Mouse (Mus musculus) left cerebral cortex, adult 9 months (tissue): ENCODE data around the gene Pde11a.

Source experiments
- DNase-seq, 2 experiments: peaks; one replicate each; pipeline ENCODE4 v3.0.0; 2022; ENCODE audit warnings: low spot score in 2 of 2

Gene Pde11a

DNA sequence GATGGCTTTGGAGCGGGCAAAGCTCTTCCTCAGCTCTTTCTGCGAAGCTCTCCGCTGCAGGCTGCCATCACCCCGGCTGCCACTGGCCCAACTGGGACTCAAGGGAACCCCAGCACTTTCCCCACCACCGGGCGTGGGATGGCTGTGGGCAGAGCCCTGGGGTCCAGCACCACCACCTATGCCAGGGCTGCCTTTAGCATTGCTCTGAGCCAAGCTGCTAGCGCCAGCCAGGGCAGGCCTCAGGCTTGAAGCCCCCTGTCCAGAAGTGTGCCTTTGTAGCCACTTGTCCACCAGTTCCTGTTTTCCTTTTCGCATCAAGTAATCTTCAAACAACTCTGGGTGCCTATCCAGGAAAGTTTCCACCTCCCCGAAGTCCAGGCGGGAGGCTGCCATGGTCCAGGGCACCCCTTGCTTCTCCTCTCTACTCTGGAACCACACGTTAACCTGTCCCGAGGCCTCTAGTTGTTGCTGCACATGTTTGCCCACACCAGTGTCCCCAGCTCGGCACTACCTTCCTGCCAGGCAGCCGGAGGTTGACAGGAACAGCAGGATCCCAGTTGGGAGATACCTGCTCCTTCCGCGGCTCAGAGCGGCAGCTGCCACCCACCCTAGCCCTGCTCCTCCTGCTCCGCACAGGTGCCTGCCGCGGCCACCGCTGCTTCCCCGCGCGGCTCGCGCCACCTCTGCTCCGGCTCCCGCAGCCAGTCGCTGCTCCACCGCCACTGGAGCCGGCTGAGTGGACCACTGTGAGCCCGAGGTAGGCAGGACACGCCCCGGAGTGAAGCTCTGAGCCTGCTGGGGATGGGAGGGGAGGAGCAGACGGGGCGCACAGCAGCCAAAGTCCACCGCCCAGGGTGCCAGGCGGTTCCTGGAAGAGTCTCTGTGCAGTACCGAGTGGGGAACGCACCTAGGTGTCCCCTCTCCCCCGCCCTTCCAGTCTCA, at the start of gene Pde11a:
Pde11a (minus strand) TSS at position 560 of the 942 bp plus-strand sequence.
- DNase-seq, result no peak

- DNase-seq, result no peak
These were observed 48.0 kb upstream of the Pde11a start for GRCm38 (mm10) chr2:76386531-76386930.

GRCm38 (mm10) chr2:76378646-76379045, 40.1 kb upstream of the Pde11a start:
- no peak for DNase-seq

DNA sequence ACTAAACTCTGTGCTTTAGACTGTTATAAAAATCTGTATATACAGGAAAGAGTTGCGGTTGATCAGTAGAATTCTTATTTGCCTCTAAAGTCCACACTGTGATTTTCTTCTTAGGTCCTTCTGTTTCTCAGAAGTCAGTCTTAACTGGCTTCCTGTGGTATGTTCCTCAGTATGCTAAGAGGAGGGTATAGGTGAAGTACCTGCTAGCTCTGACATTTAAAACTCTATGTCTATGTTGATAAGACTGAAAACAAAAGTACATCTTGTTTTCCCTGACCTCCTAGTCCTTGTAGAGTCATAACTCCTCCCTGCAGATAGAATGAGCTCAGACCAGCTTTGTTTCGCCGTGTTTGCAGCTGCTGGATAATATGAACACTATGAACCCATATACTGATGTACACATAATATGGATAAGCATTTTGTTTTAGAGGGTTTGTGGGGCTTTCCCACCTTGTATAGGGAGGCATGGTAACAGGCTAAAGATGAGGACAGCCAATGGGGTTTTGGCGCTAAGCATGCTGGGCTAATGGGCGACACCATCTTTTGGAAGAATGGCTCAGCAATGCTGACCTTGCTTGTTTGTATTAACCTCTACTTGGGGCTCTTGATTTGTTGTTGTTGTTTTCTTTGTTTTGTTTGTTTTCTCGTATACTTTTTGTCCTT, 36.1 kb upstream of the Pde11a start:
- no peak for DNase-seq

DNA sequence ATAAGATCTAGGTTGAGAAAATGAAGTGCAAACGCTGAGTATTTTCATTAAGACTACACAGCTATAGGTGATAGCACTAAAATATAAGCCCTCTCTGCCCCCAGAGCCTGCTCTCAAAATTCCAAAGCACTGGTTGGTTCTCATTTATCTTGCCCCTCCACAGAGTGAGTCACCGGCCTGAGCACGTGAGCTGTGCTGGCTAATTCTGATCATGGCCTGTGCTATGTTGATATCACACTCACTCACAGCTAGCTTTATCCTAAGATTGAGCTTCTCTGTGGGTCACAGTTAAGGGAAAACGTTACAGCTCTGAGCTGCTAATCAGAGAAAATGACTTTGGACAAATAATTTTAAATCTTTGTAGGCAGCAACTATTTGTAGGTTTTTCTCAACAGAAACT, 33.7 kb upstream of the Pde11a start:
- no peak for DNase-seq

- no peak for DNase-seq
These were observed 32.0 kb upstream of the Pde11a start for GRCm38 (mm10) chr2:76370656-76370922.

DNA sequence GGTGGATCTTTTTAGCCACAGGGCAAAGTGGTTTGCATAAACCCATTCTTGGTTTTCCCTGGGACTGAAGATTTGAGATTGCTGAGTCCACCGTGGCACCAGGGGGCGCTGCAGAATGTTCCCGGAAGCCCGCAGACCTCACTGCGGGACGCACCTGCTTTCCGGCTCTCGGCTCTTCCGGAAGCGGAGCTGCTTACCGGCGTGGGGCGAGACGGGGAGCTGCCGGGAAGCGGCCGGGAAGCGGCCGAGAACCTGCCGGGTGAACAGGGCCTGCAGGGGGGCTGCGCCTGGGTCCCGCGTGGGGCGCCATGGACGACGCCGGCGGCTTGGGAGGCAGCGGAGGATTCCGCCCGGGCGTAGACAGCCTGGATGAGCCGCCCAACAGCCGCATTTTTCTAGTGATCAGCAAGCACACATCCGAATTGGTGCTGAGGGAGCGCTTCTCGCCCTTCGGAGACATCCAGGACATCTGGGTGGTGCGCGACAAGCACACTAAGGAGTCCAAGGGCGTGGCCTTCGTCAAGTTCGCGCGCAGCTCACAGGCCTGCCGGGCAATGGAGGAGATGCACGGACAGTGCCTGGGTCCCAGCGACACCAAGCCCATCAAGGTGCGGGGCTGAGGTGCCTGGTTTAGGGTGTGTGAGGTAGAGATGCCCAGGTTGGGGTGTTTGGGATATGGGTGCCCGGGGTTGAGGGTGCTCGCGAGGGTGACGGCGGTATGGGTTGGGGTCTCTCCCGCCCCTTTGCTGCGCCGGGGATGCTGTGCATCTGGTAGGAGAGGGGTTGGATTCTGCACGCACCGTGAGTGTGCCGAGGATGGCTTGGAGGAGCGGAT, 31.5 kb upstream of the Pde11a start, which contains the start of gene Rbm45:
Rbm45 (plus strand) TSS at position 164 of the 835 bp plus-strand sequence.
- DNase-seq, result peak; percentile 45 to 88

DNA sequence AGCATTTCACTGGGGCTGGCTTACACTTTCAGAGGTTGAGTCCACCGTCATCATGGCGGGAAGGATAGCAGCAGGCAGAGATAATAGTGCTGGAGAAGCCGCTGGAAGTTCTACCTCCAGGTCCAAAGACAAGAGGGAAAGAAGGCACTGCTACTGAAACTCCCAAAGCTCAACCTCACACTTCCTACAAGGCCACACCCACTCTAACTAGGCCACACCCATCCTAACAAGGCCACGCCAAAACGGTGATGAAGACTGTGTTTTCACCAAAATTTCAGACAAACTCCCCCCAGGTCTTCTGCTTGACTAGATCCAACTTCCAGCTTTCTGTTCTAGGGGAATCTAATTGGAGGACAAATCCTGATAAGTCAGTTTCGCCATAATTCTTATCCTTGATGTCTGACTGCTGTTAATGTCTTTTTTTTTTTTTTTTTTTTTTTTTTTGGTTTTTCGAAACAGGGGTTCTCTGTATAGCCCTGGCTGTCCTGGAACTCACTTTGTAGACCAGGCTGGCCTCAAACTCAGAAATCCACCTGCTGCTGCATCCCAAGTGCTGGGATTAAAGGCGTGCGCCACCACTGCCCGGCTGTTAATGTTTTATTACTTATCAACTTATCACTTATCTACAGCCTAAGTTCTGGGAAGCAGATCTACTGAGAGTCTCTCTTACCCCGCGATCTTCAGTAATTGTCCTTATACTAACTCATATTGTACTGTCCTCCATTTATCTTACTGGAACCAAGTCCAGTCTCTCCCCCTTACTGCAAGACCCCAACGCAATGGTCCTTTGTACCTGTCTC, 30.5 kb upstream of the Pde11a start:
- DNase-seq, result no peak

- DNase-seq, result peak in 1 of 2 experiments; percentile 82
These were observed 28.8 kb upstream of the Pde11a start for GRCm38 (mm10) chr2:76367188-76367922.

- no peak for DNase-seq
These were observed 27.2 kb upstream of the Pde11a start for GRCm38 (mm10) chr2:76365811-76366210.

DNA sequence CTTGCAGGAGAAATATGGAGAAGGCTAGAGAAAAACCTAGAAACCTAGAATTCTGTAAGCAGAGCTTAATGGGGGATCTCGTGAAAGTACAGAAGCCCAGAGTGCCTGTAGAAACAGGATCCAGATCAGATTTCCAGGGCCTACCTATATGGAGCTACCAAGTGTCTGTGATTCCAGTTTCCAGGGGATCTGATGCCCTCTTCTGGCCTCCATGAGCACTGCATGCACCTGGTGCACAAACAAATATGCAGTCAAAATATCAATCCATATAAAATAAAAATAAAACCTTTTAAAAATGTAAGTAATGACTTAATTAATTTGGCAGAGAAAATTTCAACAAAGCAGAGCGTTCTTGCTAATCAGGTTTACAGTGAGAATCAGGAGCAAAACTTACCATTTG, 23.5 kb upstream of the Pde11a start:
- DNase-seq, result no peak

DNA sequence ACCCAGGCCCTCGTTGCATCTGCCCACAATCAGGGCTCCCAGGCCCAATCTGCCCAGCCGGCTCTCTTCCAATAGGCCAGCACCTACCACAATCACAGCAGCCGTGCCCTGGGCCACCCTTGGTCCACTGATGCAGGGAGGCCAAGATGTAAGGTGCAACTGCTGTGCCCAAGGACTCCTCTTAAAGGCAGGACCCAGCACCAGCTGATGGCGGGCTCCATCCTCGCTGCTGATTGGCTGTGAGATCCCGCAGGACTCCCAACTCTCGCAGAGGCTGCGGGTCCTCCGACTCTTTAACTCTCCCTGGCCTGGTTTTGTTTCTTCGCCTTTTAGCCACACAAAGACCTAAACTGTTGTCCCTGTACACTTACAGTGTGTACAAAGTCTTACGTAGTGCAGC, 21.7 kb upstream of the Pde11a start, which contains the start of gene Cyct:
Cyct (minus strand) TSS at position 225 of the 400 bp plus-strand sequence.
- DNase-seq, result no peak

DNA sequence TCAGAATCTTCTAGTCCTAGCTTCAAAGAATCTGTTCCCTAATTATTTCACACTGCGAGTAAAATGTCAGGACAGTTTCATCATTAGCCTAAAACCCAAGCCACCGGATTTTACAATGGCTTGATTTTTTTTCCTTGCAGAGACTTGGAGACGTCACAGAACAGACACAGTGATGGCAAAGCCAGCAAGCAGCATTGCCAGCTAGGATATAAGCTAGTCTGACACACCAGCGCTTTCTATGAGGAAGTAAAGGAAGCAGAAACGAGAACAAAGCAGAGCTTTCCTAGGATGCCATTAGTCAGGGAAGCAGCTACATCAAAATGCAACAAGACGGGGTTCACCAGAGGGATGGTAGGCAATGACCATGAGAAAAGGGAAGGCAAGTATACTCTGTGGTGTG, 9.3 kb upstream of the Pde11a start:
- DNase-seq, result no peak

DNA sequence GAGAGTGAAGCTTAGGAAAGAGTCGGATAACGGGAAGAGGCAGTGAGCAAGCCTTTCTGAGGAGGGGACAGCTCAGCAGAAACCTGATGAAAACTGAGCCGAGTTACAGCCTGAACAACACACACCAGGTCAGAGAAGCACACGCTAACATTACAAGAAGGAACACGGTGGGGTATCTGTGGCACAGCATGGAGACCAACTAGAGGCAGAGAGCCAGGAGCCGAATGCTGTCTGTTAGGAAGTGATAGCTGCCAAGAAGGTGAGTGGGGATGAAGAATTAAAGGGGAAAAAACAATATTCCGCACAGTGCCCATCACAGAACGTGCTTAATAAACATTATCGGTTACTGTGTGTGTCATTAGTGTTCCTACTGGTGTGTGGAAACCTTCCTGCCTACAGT, 3.6 kb upstream of the Pde11a start:
- DNase-seq, result no peak

DNA sequence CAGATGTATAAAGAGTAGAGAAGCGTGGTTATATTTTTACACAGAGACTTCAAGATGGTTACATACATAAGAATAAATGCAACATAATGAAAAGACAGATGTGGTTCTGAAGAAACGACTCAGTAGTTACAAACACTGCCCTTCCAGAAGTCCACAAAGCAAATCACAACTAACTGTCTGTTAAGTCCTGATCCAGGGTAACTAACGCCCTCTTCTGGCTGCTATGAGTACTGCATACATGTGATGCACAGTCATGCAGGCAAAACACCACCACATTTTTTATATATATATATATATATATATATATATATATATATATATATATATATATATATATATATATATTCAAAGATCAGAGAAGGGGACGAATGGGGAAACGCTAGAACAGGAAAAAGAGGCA, 4.0 kb downstream of the Pde11a start:
- no peak for DNase-seq

DNA sequence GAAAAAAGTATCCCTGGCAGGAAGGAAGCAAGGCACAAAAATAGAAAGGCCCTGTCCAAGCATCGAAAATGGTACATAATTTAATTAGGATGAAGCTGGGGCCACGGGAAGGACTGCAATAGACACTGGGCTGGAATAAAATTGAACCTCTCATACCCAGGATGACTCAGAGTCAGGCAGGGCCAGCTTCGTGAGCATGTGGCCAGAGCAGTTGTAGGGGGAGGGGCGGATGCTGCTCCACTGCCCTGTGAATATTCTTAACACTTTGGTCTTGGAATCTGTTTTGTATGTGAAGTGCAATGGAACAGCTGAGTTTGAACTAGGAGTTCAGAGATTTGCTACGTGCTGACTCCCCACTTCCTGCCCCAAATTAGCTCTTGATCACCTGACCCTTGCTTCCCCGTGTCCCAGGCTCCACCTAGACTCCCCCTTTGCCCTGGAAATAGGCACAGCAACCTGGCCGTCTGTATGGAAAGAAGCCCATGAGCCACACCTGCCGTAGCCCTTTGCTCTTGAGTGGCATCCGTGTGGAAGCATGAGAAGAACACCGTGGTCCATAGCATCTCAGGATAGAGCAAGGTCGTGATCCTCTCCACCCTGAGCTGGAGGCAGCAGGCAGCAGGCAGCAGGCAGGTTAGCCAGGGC, 6.3 kb downstream of the Pde11a start:
- DNase-seq, result no peak

DNA sequence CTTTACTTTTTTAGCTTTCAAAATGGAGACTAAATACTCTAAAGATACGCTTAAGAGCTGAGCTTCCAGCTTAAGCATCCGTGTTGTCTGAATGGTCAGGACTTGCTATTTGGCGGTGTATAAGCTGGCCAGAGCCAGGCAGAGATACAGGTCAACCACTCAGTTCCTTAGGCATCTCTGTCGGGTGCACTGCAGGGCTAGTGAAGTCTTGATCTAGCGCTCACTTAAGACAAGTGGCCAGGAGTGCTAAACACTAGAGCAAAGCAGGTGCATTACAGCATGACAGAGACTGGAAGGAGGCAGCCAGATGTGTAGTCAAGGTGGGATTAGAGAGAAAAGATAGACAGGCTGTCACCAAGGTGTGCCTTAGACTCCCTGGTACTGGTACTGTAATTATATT, 8.5 kb downstream of the Pde11a start:
- no peak for DNase-seq

- no peak for DNase-seq
These were observed 12.4 kb downstream of the Pde11a start for GRCm38 (mm10) chr2:76326161-76326560.

DNA sequence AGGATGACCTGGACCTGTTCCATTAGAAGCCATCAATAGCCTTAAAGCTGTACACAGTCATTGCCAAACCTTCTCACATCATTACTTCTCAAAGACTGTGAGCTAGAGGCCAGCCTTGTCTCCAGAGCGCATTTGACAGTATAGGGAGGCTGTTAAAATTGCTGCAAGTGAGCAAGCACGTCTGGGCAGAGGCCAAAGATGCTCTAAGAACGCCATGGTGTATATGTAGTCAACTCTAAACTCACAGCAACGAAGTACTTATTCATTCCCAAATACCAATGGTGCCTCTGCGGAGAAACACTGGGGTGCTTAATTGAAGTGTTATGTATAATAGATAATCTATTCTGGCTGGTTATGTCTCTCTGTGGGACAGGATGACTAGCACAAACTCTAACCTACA, 14.1 kb downstream of the Pde11a start:
- DNase-seq, result no peak

GRCm38 (mm10) chr2:76323185-76323875, 15.2 kb downstream of the Pde11a start:
- DNase-seq, result peak in 1 of 2 experiments; percentile 17
